ENCODE assay signal across 19 mouse cellular contexts in the genomic region with DNA sequence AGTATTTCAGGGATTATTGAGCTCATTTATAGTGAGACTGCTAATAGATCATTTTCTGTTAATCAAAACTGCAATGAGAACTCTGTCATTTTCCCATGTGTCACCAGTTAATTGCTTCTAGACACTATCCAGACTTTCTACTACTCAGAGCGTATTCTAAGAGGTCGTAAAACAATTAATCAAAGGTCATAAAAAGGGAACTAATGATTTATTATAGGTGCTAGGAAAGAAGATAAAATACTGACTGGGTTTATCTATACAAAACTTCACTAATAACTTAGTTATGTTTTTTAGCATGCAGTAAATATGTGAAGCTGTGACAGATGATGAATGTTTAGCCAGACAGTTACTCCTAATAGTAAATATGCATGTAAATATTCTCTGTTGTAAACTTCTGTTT. TPM values are rescaled to one million over a fixed set of nuclear protein-coding genes. Genes with fewer than 3 reads are reported as not detected.
"Had no signal": no experiment of that assay in that cellular context is flagged by ENCODE, and none has a peak within 500 bp of the region (broad histone marks: within the 10 kb centered on the region; RNA-seq: fewer than 3 reads in every experiment).

No protein-coding gene starts in this region.

- H3K27me3 ChIP-seq: midbrain, embryonic 12.5 days; neural tube, embryonic 13.5 days; neural tube, embryonic 15.5 days had no signal

- H3K4me3 ChIP-seq: midbrain, embryonic 10.5 days; midbrain, embryonic 12.5 days; myocyte; neural tube, embryonic 13.5 days; neural tube, embryonic 15.5 days had no signal

- H3K9me3 ChIP-seq: midbrain, embryonic 10.5 days; midbrain, embryonic 12.5 days; neural tube, embryonic 13.5 days; neural tube, embryonic 15.5 days had no signal

- H3K9ac ChIP-seq: lung, embryonic 14.5 days; midbrain, embryonic 12.5 days; neural tube, embryonic 13.5 days; neural tube, embryonic 15.5 days had no signal

- DNase-seq: lung, adult 18-20 months; lung, embryonic 14.5 days; lung, postnatal 10 days; lung, postnatal 4 days; midbrain, embryonic 14.5 days; retina, postnatal 1 day; right cerebral cortex, adult 18-20 months; right cerebral cortex, postnatal 25 days; right cerebral cortex, postnatal 4 days; spleen, adult 18-20 months; thymus, adult 18-20 months; thymus, postnatal 36 days had no signal

- H3K4me1 ChIP-seq: midbrain, embryonic 10.5 days; midbrain, embryonic 12.5 days; neural tube, embryonic 13.5 days; neural tube, embryonic 15.5 days had no signal

- H3K27ac ChIP-seq: midbrain, embryonic 10.5 days; midbrain, embryonic 12.5 days; neural tube, embryonic 13.5 days; neural tube, embryonic 15.5 days had no signal

- H3K36me3 ChIP-seq: midbrain, embryonic 10.5 days; midbrain, embryonic 12.5 days; neural tube, embryonic 13.5 days; neural tube, embryonic 15.5 days had no signal

- ATAC-seq: midbrain, embryonic 16.5 days had no signal

- H3K4me2 ChIP-seq: lung, embryonic 14.5 days; midbrain, embryonic 12.5 days; neural tube, embryonic 13.5 days; neural tube, embryonic 15.5 days had no signal

RNA-seq across cellular contexts. Expression of a gene that starts 22.6 kb away (rescaled TPM):
- polyA plus RNA-seq: midbrain, embryonic 10.5 days; neural tube, embryonic 11.5 days had no signal

RNA-seq across cellular contexts. Expression of a gene that starts 59.2 kb away (rescaled TPM):
- polyA plus RNA-seq: midbrain, embryonic 10.5 days; midbrain, embryonic 12.5 days; neural tube, embryonic 11.5 days had no signal
